Mouse (Mus musculus): ENCODE measurements around the gene S100a5.

- TF ChIP-seq POLR2A (IDR thresholded peaks at IDR 0.05; ENCODE audit: insufficient read depth, low read length): no peak
- TF ChIP-seq CTCF (IDR thresholded peaks at IDR 0.05; ENCODE audit: low read depth, low read length): no peak
- no peak for TF ChIP-seq EP300 (IDR thresholded peaks at IDR 0.05; ENCODE audit: insufficient read depth, low read depth, low read length)
Observed at GRCm38 (mm10) chr3:90596810-90597209, 11.5 kb upstream of the S100a5 start.

All from ES-Bruce4 (cell line).